In genomic region chr1:155530561-155531457, GRCm38 (mm10) we compare ENCODE assay signal across 8 mouse cellular contexts. TPM values are rescaled to one million over a fixed set of nuclear protein-coding genes. Genes with fewer than 3 reads are reported as not detected.
DNase-seq lines count a peak whose midpoint lies in the region; ATAC-seq and TF ChIP-seq lines count a peak whose summit lies in the region.

No protein-coding gene starts in this region.

- peak overlapping the region; percentile 41 for H3K4me2 ChIP-seq in neural tube, embryonic 12.5 days (replicated peaks)

- 35% methylated on average over 21 of the region's 21 CpGs for whole genome bisulfite sequencing in hindbrain, embryonic 10.5 days
- 33% methylated on average over 21 of the region's 21 CpGs for WGBS in neural tube, embryonic 12.5 days

- ATAC-seq in neural tube, embryonic 12.5 days (ENCODE audit: low FRiP score, low read depth), result 0 out of 2 replicates have a peak, but pooled peaks have one; percentile 28

- no peaks in the 10 kb centered on the region for H3K36me3 ChIP-seq in hindbrain, embryonic 10.5 days
- H3K36me3 ChIP-seq in neural tube, embryonic 12.5 days, result no peaks in the 10 kb centered on the region

- peak overlapping the region; percentile 32 for H3K4me3 ChIP-seq in layer of hippocampus, adult 2 months
- peak overlapping the region; percentile 26 for H3K4me3 ChIP-seq in hindbrain, embryonic 10.5 days
- no peak overlapping the region for H3K4me3 ChIP-seq in neural tube, embryonic 12.5 days

- H3K4me1 ChIP-seq in hindbrain, embryonic 10.5 days (replicated peaks), result peaks cover 57% of the 10 kb centered on the region
- peaks cover 38% of the 10 kb centered on the region for H3K4me1 ChIP-seq in neural tube, embryonic 12.5 days

- no peak for TF ChIP-seq CTCF in layer of hippocampus, adult 2 months (conservative IDR thresholded peaks at IDR 0.05)

- H3K9ac ChIP-seq in neural tube, embryonic 12.5 days, result no peak overlapping the region

- no peak for DNase-seq in layer of hippocampus, adult 2 months (ENCODE audit: low spot score in 2 of 2)
- no peak for DNase-seq in layer of hippocampus, adult 8-10 months (ENCODE audit: low spot score in 2 of 2)
- DNase-seq in embryo, embryonic 10.5 days (ENCODE audit: low spot score), result peak; percentile 73
- peak; percentile 60 for DNase-seq in hindbrain, embryonic 10.5 days (ENCODE audit: low spot score)
- DNase-seq in spleen, postnatal 14 days (ENCODE audit: low spot score in 2 of 2), result no peak
- DNase-seq in kidney, postnatal 4 days, result no peak
- DNase-seq in cerebellum, adult 11 months, result no peak

- H3K27me3 ChIP-seq in hindbrain, embryonic 10.5 days (ENCODE audit: insufficient read depth, poor library complexity, severe bottlenecking), result peaks cover 33% of the 10 kb centered on the region
- H3K27me3 ChIP-seq in neural tube, embryonic 12.5 days (replicated peaks), result no peaks in the 10 kb centered on the region; the same call in 1 of the 2 replicates

- H3K27ac ChIP-seq in layer of hippocampus, adult 2 months, result no peak overlapping the region
- H3K27ac ChIP-seq in hindbrain, embryonic 10.5 days, result peak overlapping the region; percentile 82
- no peak overlapping the region for H3K27ac ChIP-seq in neural tube, embryonic 12.5 days

- H3K9me3 ChIP-seq in hindbrain, embryonic 10.5 days, result peaks cover 5% of the 10 kb centered on the region; the same call in 1 of the 2 replicates
- H3K9me3 ChIP-seq in neural tube, embryonic 12.5 days, result no peaks in the 10 kb centered on the region

RNA-seq across cellular contexts. Expression of gene Acbd6, which starts 27.1 kb away (rescaled TPM):
- 10 to 100 TPM; 88.1 to 90.1 TPM for total RNA-seq in layer of hippocampus, adult 2 months (2021)
- 10 to 100 TPM; 83.5 to 94.2 (median 89.7) TPM for total RNA-seq in layer of hippocampus, adult 8-10 months (2022)
- 72.8 and 83.6 TPM in 2 replicates for polyA plus RNA-seq in hindbrain, embryonic 10.5 days (2016; fragmentation: Nextera tagmentation; extraction: Ambion mirVana)
- 97.7 and 102 TPM in 2 replicates for polyA plus RNA-seq in neural tube, embryonic 12.5 days (2016; fragmentation: Nextera tagmentation; extraction: Ambion mirVana)

Comparison
In these comparisons a context has a peak if more than half of its experiments do, and no peak if none do; other contexts are left out.
1. DNase-seq: peak in embryo, embryonic 10.5 days (single experiment) and hindbrain, embryonic 10.5 days (single experiment); none in layer of hippocampus, adult 2 months (0 of 2), layer of hippocampus, adult 8-10 months (0 of 2), spleen, postnatal 14 days (0 of 2), kidney, postnatal 4 days (0 of 2) and cerebellum, adult 11 months (single experiment).